Mouse (Mus musculus) hindbrain, embryonic 14.5 days (tissue): Measurements from ENCODE around the gene Cks2. TPM values are rescaled to one million over a fixed set of nuclear protein-coding genes. Genes with fewer than 3 reads are reported as not detected.

Experiments
- ATAC-seq: fragments of 200-750 bp; cut with Nextera tagmentation; 2 replicates; pipeline ENCODE4 v1.8.0; 2017; ENCODE audit warnings: moderate number of reproducible peaks, mild to moderate bottlenecking, moderate TSS enrichment, moderate library complexity; ENCODE audit not compliant: low FRiP score
- DNase-seq: peaks from one replicate; pipeline ENCODE4 v3.0.0-alpha.2; 2015; ENCODE audit warnings: low spot score
- H3K27ac ChIP-seq: fragments of 300-500 bp; sonication (generic); 2 replicates; pipeline ENCODE4 v1.5.1; 2014; ENCODE audit warnings: mild to moderate bottlenecking, moderate library complexity
- H3K27me3 ChIP-seq: fragments of 300-500 bp; sonication (generic); 2 replicates; pipeline ENCODE4 v1.6.1; 2014; ENCODE audit warnings: mild to moderate bottlenecking, low read length, mixed read lengths; ENCODE audit not compliant: control insufficient read depth, insufficient read depth
- H3K36me3 ChIP-seq: fragments of 300-500 bp; sonication (generic); replicated peaks from 2 replicates; pipeline ENCODE4 v1.6.1; 2014; ENCODE audit not compliant: control insufficient read depth, insufficient read depth
- H3K4me1 ChIP-seq: fragments of 300-500 bp; sonication (generic); replicated peaks from 2 replicates; pipeline ENCODE4 v1.6.1; 2014; ENCODE audit warnings: antibody characterized with exemption, low read length, mixed read lengths; ENCODE audit not compliant: control insufficient read depth, insufficient read depth
- H3K4me2 ChIP-seq: fragments of 300-500 bp; sonication (generic); replicated peaks from 2 replicates; pipeline ENCODE4 v1.6.1; 2014; ENCODE audit warnings: mild to moderate bottlenecking, moderate library complexity
- H3K4me3 ChIP-seq: fragments of 300-500 bp; sonication (generic); replicated peaks from 2 replicates; pipeline ENCODE4 v1.5.1; 2014; ENCODE audit warnings: mild to moderate bottlenecking, low read length
- H3K9ac ChIP-seq: fragments of 300-500 bp; sonication (generic); 2 replicates; pipeline ENCODE4 v1.6.1; 2014
- H3K9me3 ChIP-seq: fragments of 300-500 bp; sonication (generic); 2 replicates; pipeline ENCODE4 v1.6.1; 2016; ENCODE audit warnings: low read length; ENCODE audit not compliant: control insufficient read depth
- WGBS: fragments of 180-500 bp; shearing (Covaris S2); extraction: QIAGEN DNeasy Blood & Tissue Kit; methylation state at CpG from one replicate; pipeline ENCODE4 v1.1.7; 2014; 5-methylcytosine and 5-hydroxymethylcytosine counted together
- polyA plus RNA-seq: library from polyadenylated mRNA; unstranded; fragments of >200 nt; fragmentation: Nextera tagmentation; extraction: Ambion mirVana; gene quantifications from 2 replicates; pipeline ENCODE4 v1.2.1, GENCODE M21; 2014

The Cks2 gene
- polyA plus RNA-seq, 1 experiment from 2014 or later = 52.4 TPM

GRCm38 (mm10) chr13:51611500-51611899, 33.5 kb upstream of the Cks2 start:
- DNase-seq = no peak

DNA sequence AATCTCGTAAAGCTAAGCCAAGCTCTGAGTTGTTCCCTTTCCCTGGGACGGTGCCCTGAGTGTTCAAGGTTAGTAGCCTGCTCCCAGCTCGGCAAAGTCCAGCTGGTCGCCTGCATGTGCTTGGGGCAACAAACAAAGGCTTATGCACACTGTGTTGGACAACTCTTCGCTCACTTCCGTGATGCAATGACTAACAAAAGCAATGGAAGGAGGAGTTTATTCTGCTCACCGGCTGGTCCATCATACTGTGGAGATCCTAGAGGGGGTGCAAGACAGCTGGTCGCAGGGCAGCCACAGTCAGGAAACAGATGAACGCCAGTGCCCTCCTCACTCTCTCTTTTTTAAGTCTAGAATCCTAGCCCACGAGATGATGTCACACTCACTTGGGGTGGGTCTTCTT, 29.2 kb upstream of the Cks2 start:
- no peak overlapping the region for H3K27ac ChIP-seq
- no peaks in the 10 kb centered on the region for H3K27me3 ChIP-seq
- H3K4me2 ChIP-seq = no peak overlapping the region
- 64% methylated on average over 10 of the region's 10 CpGs for WGBS
- ATAC-seq = no peak
- H3K4me1 ChIP-seq = peaks cover 12% of the 10 kb centered on the region; the same call in 1 of the 2 replicates
- DNase-seq = no peak
- H3K9ac ChIP-seq = no peak overlapping the region
- no peak overlapping the region for H3K4me3 ChIP-seq
- H3K9me3 ChIP-seq = no peaks in the 10 kb centered on the region
- no peaks in the 10 kb centered on the region for H3K36me3 ChIP-seq

More at GRCm38 (mm10) chr13:51611500-51611899, 33.5 kb upstream of the Cks2 start:
- Histone ChIP-seq H3K27me3 (no peaks in the 10 kb centered on the region), H3K4me3 (no peak overlapping the region), H3K36me3 (no peaks in the 10 kb centered on the region), H3K27ac (no peak overlapping the region), H3K4me1 (peaks cover 7% of the 10 kb centered on the region; the same call in 1 of the 2 replicates), H3K4me2 (0 out of 2 replicates have a peak overlapping the region, but pooled peaks have one; percentile 19), H3K9me3 (no peaks in the 10 kb centered on the region), H3K9ac (no peak overlapping the region)
- no peak for ATAC-seq
- 33% methylated on average over 5 of the region's 5 CpGs for WGBS

DNA sequence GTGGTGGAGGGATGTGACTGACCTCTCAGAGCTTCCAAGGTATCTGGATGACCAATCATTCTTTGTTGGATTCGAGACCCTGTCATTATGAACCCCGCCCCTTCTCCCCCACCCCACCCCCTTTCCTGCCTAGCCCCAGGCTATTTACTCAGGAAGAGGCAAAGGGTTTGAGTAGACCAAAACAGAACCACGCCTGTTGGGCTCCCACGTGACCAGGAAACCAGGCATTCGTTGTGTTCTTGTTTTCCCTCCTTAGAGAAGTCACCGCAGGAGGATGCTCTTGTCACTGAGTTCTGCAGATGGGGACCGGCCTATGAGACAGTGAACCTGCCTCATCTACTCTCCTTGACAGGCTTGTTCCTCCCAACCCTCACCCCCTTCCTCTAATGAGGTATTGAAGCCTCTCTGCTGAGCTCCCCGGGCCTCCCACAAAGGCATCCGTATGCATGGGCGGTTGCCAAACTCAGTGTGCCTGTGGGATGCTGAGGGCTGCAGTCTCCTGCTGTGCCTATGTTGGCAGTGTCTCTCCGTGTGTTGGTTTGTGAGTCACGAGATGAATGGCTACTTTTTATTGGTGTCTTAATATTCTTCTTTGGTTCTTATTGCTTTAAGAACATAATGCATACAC, 28.5 kb upstream of the Cks2 start:
- Histone ChIP-seq H3K36me3 (no peaks in the 10 kb centered on the region), H3K4me1 (0 out of 2 replicates have a peak, but pooled peaks cover 8% of the 10 kb centered on the region), H3K27ac (no peak overlapping the region), H3K4me2 (no peak overlapping the region), H3K9ac (no peak overlapping the region), H3K4me3 (no peak overlapping the region), H3K27me3 (no peaks in the 10 kb centered on the region), H3K9me3 (no peaks in the 10 kb centered on the region)
- WGBS = 7% methylated on average over 12 of the region's 12 CpGs
- DNase-seq (peak; percentile 50), ATAC-seq (peak; percentile 69; the same call in 1 of the 2 replicates)

- no peaks in the 10 kb centered on the region for H3K9me3 ChIP-seq
- no peak overlapping the region for H3K9ac ChIP-seq
- no peak for ATAC-seq
- no peak overlapping the region for H3K4me3 ChIP-seq
- H3K36me3 ChIP-seq = no peaks in the 10 kb centered on the region
- WGBS = 69% methylated on average over 1 of the region's 1 CpGs
- no peak for DNase-seq
- H3K4me1 ChIP-seq = 0 out of 2 replicates have a peak, but pooled peaks cover 8% of the 10 kb centered on the region
- no peak overlapping the region for H3K27ac ChIP-seq
- no peak overlapping the region for H3K4me2 ChIP-seq
- no peaks in the 10 kb centered on the region for H3K27me3 ChIP-seq
Measured at GRCm38 (mm10) chr13:51617306-51617705, 27.7 kb upstream of the Cks2 start.

GRCm38 (mm10) chr13:51617861-51618260, 27.2 kb upstream of the Cks2 start:
- WGBS = 19% methylated on average over 6 of the region's 6 CpGs
- Histone ChIP-seq H3K4me3 (no peak overlapping the region), H3K27me3 (no peaks in the 10 kb centered on the region), H3K36me3 (no peaks in the 10 kb centered on the region), H3K4me2 (no peak overlapping the region), H3K27ac (no peak overlapping the region; the same call in 1 of the 2 replicates), H3K9ac (no peak overlapping the region), H3K4me1 (0 out of 2 replicates have a peak, but pooled peaks cover 8% of the 10 kb centered on the region), H3K9me3 (no peaks in the 10 kb centered on the region)
- DNase-seq (peak; percentile 90), ATAC-seq (no peak)

DNA sequence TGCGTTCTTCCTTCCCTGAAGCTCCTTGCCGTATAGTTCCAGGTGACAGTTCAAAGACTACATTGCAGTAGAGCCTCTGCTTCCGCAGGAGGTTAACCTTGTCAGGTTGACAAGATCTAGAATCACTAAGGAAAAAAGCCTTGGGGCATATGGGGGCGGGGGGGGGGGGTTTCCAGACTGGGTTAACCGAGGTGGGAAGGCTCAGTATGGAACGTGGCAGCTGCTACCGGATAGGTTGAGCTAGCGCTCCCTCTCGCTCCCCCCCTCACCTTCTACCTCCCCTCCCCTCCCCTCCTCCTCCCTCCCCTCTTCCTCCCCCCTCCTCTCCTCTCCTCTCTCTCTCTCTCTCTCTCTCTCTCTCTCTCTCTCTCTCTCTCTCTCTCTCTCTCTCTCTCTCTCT, 26.4 kb upstream of the Cks2 start:
- H3K27me3 ChIP-seq = no peaks in the 10 kb centered on the region
- H3K27ac ChIP-seq = no peak overlapping the region
- ATAC-seq (no peak), DNase-seq (no peak)
- H3K36me3 ChIP-seq = no peaks in the 10 kb centered on the region
- H3K9ac ChIP-seq = no peak overlapping the region
- no peaks in the 10 kb centered on the region for H3K9me3 ChIP-seq
- H3K4me3 ChIP-seq = no peak overlapping the region
- 0 out of 2 replicates have a peak overlapping the region, but pooled peaks have one; percentile 4 for H3K4me2 ChIP-seq
- H3K4me1 ChIP-seq = 0 out of 2 replicates have a peak, but pooled peaks cover 8% of the 10 kb centered on the region
- WGBS = 18% methylated on average over 9 of the region's 9 CpGs

DNA sequence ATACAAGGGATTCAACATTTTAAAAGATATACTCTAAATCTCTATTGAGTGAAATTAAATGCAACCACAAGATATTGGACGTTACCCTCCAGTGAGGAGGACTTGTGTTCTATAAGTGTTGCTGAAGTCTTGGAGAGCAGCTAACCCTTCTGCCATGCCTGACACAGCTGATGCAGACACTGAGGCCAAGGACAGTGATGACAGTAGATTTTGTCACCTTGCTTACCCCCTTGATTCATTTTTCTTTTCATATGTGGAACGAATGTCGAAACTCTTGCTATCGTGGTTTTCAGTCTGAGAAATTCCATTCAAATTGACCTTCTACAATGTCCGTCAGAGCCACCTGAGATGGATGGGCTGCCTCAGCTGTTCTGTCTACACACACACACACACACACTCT, 22.4 kb upstream of the Cks2 start:
- Histone ChIP-seq H3K36me3 (no peaks in the 10 kb centered on the region), H3K9me3 (no peaks in the 10 kb centered on the region), H3K4me2 (no peak overlapping the region), H3K4me1 (no peaks in the 10 kb centered on the region), H3K9ac (no peak overlapping the region), H3K27ac (no peak overlapping the region), H3K4me3 (no peak overlapping the region), H3K27me3 (no peaks in the 10 kb centered on the region)
- DNase-seq = no peak
- 93% methylated on average over 5 of the region's 5 CpGs for WGBS
- no peak for ATAC-seq

GRCm38 (mm10) chr13:51623678-51624077, 21.4 kb upstream of the Cks2 start:
- no peak overlapping the region for H3K27ac ChIP-seq
- ATAC-seq = no peak
- H3K4me1 ChIP-seq = no peaks in the 10 kb centered on the region
- no peaks in the 10 kb centered on the region for H3K9me3 ChIP-seq
- H3K27me3 ChIP-seq = no peaks in the 10 kb centered on the region
- H3K9ac ChIP-seq = no peak overlapping the region
- no peak overlapping the region for H3K4me2 ChIP-seq
- DNase-seq = no peak
- H3K4me3 ChIP-seq = no peak overlapping the region
- no peaks in the 10 kb centered on the region for H3K36me3 ChIP-seq
- WGBS = 87% methylated on average over 2 of the region's 2 CpGs

- Histone ChIP-seq H3K27ac (no peak overlapping the region), H3K9me3 (no peaks in the 10 kb centered on the region), H3K36me3 (no peaks in the 10 kb centered on the region), H3K4me1 (no peaks in the 10 kb centered on the region), H3K4me2 (no peak overlapping the region), H3K9ac (no peak overlapping the region), H3K4me3 (no peak overlapping the region), H3K27me3 (no peaks in the 10 kb centered on the region)
- WGBS = 90% methylated on average over 6 of the region's 6 CpGs
- DNase-seq (no peak), ATAC-seq (no peak)
Measured at GRCm38 (mm10) chr13:51628273-51628848, 16.7 kb upstream of the Cks2 start.
